Mouse (Mus musculus): ENCODE measurements around the gene Ctdspl. TPM values are rescaled to one million over a fixed set of nuclear protein-coding genes. Genes with fewer than 3 reads are reported as not detected.

Ctdspl gene
- polyA plus RNA-seq, 1 experiment from 2014 or later, result 8.1 TPM

GRCm38 (mm10) chr9:118995539-118995938, 69.3 kb downstream of the Ctdspl start:
- Histone ChIP-seq H3K27ac (ENCODE audit: low read depth, low read length) (no peak overlapping the region), H3K4me3 (ENCODE audit: low read length) (no peak overlapping the region), H3K27me3 (replicated peaks; ENCODE audit: control insufficient read depth, insufficient read depth, low read length) (no peaks in the 10 kb centered on the region), H3K4me2 (ENCODE audit: low read length) (no peak overlapping the region), H3K36me3 (ENCODE audit: control insufficient read depth, insufficient read depth, low read length) (no peaks in the 10 kb centered on the region), H3K4me1 (ENCODE audit: control insufficient read depth, insufficient read depth, low read depth, low read length) (no peaks in the 10 kb centered on the region), H3K9me3 (ENCODE audit: control insufficient read depth, low read length) (no peaks in the 10 kb centered on the region), H3K9ac (ENCODE audit: low read depth, low read length) (no peak overlapping the region)
- WGBS, result 90% methylated on average over 6 of the region's 6 CpGs
- no peak for ATAC-seq

- Histone ChIP-seq H3K9me3 (ENCODE audit: control insufficient read depth, low read length) (no peaks in the 10 kb centered on the region), H3K4me2 (ENCODE audit: low read length) (no peak overlapping the region), H3K36me3 (ENCODE audit: control insufficient read depth, insufficient read depth, low read length) (no peaks in the 10 kb centered on the region), H3K4me1 (ENCODE audit: control insufficient read depth, insufficient read depth, low read depth, low read length) (no peaks in the 10 kb centered on the region), H3K27me3 (replicated peaks; ENCODE audit: control insufficient read depth, insufficient read depth, low read length) (no peaks in the 10 kb centered on the region), H3K27ac (ENCODE audit: low read depth, low read length) (no peak overlapping the region), H3K4me3 (ENCODE audit: low read length) (no peak overlapping the region), H3K9ac (ENCODE audit: low read depth, low read length) (no peak overlapping the region)
- WGBS, result 92% methylated on average over 6 of the region's 6 CpGs
- no peak for ATAC-seq
Observed at GRCm38 (mm10) chr9:118997241-118997640, 71.0 kb downstream of the Ctdspl start.

GRCm38 (mm10) chr9:119000196-119000595, 73.9 kb downstream of the Ctdspl start:
- no peak for ATAC-seq
- 66% methylated on average over 6 of the region's 6 CpGs for WGBS
- H3K9me3 ChIP-seq (ENCODE audit: control insufficient read depth, low read length), result no peaks in the 10 kb centered on the region

GRCm38 (mm10) chr9:119002267-119002666, 76.0 kb downstream of the Ctdspl start:
- no peak overlapping the region for H3K27ac ChIP-seq (ENCODE audit: low read depth, low read length)
- no peak overlapping the region for H3K4me2 ChIP-seq (ENCODE audit: low read length)
- no peak for ATAC-seq
- H3K9me3 ChIP-seq (ENCODE audit: control insufficient read depth, low read length), result no peaks in the 10 kb centered on the region
- H3K9ac ChIP-seq (ENCODE audit: low read depth, low read length), result no peak overlapping the region
- no peak overlapping the region for H3K4me3 ChIP-seq (ENCODE audit: low read length)
- no peaks in the 10 kb centered on the region for H3K36me3 ChIP-seq (ENCODE audit: control insufficient read depth, insufficient read depth, low read length)
- peaks cover 6% of the 10 kb centered on the region for H3K4me1 ChIP-seq (ENCODE audit: control insufficient read depth, insufficient read depth, low read depth, low read length)
- no peaks in the 10 kb centered on the region for H3K27me3 ChIP-seq (replicated peaks; ENCODE audit: control insufficient read depth, insufficient read depth, low read length)
- WGBS, result 82% methylated on average over 17 of the region's 17 CpGs

More at GRCm38 (mm10) chr9:119000196-119000595, 73.9 kb downstream of the Ctdspl start:
- H3K4me2 ChIP-seq (ENCODE audit: low read length), result no peak overlapping the region
- no peak overlapping the region for H3K27ac ChIP-seq (ENCODE audit: low read depth, low read length)
- no peaks in the 10 kb centered on the region for H3K27me3 ChIP-seq (replicated peaks; ENCODE audit: control insufficient read depth, insufficient read depth, low read length)
- H3K36me3 ChIP-seq (ENCODE audit: control insufficient read depth, insufficient read depth, low read length), result no peaks in the 10 kb centered on the region
- no peak overlapping the region for H3K9ac ChIP-seq (ENCODE audit: low read depth, low read length)
- no peak overlapping the region for H3K4me3 ChIP-seq (ENCODE audit: low read length)
- H3K4me1 ChIP-seq (ENCODE audit: control insufficient read depth, insufficient read depth, low read depth, low read length), result peaks cover 3% of the 10 kb centered on the region

GRCm38 (mm10) chr9:119003990-119004702, 77.9 kb downstream of the Ctdspl start:
- 86% methylated on average over 23 of the region's 23 CpGs for WGBS
- Histone ChIP-seq H3K9ac (ENCODE audit: low read depth, low read length) (no peak overlapping the region), H3K4me1 (ENCODE audit: control insufficient read depth, insufficient read depth, low read depth, low read length) (peaks cover 9% of the 10 kb centered on the region), H3K9me3 (ENCODE audit: control insufficient read depth, low read length) (no peaks in the 10 kb centered on the region), H3K36me3 (ENCODE audit: control insufficient read depth, insufficient read depth, low read length) (no peaks in the 10 kb centered on the region), H3K4me2 (ENCODE audit: low read length) (no peak overlapping the region), H3K27ac (ENCODE audit: low read depth, low read length) (no peak overlapping the region), H3K27me3 (replicated peaks; ENCODE audit: control insufficient read depth, insufficient read depth, low read length) (no peaks in the 10 kb centered on the region), H3K4me3 (ENCODE audit: low read length) (no peak overlapping the region)
- ATAC-seq, result no peak

GRCm38 (mm10) chr9:119004703-119005076, 78.4 kb downstream of the Ctdspl start:
- Histone ChIP-seq H3K4me2 (ENCODE audit: low read length) (no peak overlapping the region), H3K36me3 (ENCODE audit: control insufficient read depth, insufficient read depth, low read length) (no peaks in the 10 kb centered on the region), H3K4me1 (ENCODE audit: control insufficient read depth, insufficient read depth, low read depth, low read length) (peaks cover 9% of the 10 kb centered on the region), H3K9me3 (ENCODE audit: control insufficient read depth, low read length) (no peaks in the 10 kb centered on the region), H3K27me3 (replicated peaks; ENCODE audit: control insufficient read depth, insufficient read depth, low read length) (no peaks in the 10 kb centered on the region), H3K4me3 (ENCODE audit: low read length) (no peak overlapping the region), H3K9ac (ENCODE audit: low read depth, low read length) (no peak overlapping the region), H3K27ac (ENCODE audit: low read depth, low read length) (no peak overlapping the region)
- 84% methylated on average over 16 of the region's 16 CpGs for WGBS
- ATAC-seq, result no peak

- peaks cover 9% of the 10 kb centered on the region for H3K4me1 ChIP-seq (ENCODE audit: control insufficient read depth, insufficient read depth, low read depth, low read length)
- H3K27ac ChIP-seq (ENCODE audit: low read depth, low read length), result no peak overlapping the region
- 0 out of 2 replicates have a peak, but pooled peaks have one; percentile 25 for ATAC-seq
- no peaks in the 10 kb centered on the region for H3K36me3 ChIP-seq (ENCODE audit: control insufficient read depth, insufficient read depth, low read length)
- H3K27me3 ChIP-seq (replicated peaks; ENCODE audit: control insufficient read depth, insufficient read depth, low read length), result no peaks in the 10 kb centered on the region
- 60% methylated on average over 15 of the region's 15 CpGs for WGBS
- H3K4me3 ChIP-seq (ENCODE audit: low read length), result no peak overlapping the region
- no peaks in the 10 kb centered on the region for H3K9me3 ChIP-seq (ENCODE audit: control insufficient read depth, low read length)
- no peak overlapping the region for H3K9ac ChIP-seq (ENCODE audit: low read depth, low read length)
- H3K4me2 ChIP-seq (ENCODE audit: low read length), result no peak overlapping the region
Observed at GRCm38 (mm10) chr9:119005303-119006029, 79.2 kb downstream of the Ctdspl start.

- Histone ChIP-seq H3K9ac (ENCODE audit: low read depth, low read length) (no peak overlapping the region), H3K4me1 (ENCODE audit: control insufficient read depth, insufficient read depth, low read depth, low read length) (peaks cover 9% of the 10 kb centered on the region), H3K4me2 (ENCODE audit: low read length) (no peak overlapping the region), H3K4me3 (ENCODE audit: low read length) (no peak overlapping the region), H3K36me3 (ENCODE audit: control insufficient read depth, insufficient read depth, low read length) (no peaks in the 10 kb centered on the region), H3K27ac (ENCODE audit: low read depth, low read length) (no peak overlapping the region), H3K9me3 (ENCODE audit: control insufficient read depth, low read length) (no peaks in the 10 kb centered on the region), H3K27me3 (replicated peaks; ENCODE audit: control insufficient read depth, insufficient read depth, low read length) (no peaks in the 10 kb centered on the region)
- WGBS, result 87% methylated on average over 10 of the region's 10 CpGs
- ATAC-seq, result no peak
Observed at GRCm38 (mm10) chr9:119007266-119007665, 81.0 kb downstream of the Ctdspl start.

GRCm38 (mm10) chr9:119008871-119009270, 82.6 kb downstream of the Ctdspl start:
- H3K4me3 ChIP-seq (ENCODE audit: low read length), result no peak overlapping the region
- peaks cover 9% of the 10 kb centered on the region for H3K4me1 ChIP-seq (ENCODE audit: control insufficient read depth, insufficient read depth, low read depth, low read length)
- no peak overlapping the region for H3K4me2 ChIP-seq (ENCODE audit: low read length)
- no peaks in the 10 kb centered on the region for H3K27me3 ChIP-seq (replicated peaks; ENCODE audit: control insufficient read depth, insufficient read depth, low read length)
- H3K9ac ChIP-seq (ENCODE audit: low read depth, low read length), result no peak overlapping the region
- 55% methylated on average over 7 of the region's 7 CpGs for WGBS
- no peaks in the 10 kb centered on the region for H3K9me3 ChIP-seq (ENCODE audit: control insufficient read depth, low read length)
- no peak overlapping the region for H3K27ac ChIP-seq (ENCODE audit: low read depth, low read length)
- no peaks in the 10 kb centered on the region for H3K36me3 ChIP-seq (ENCODE audit: control insufficient read depth, insufficient read depth, low read length)
- no peak for ATAC-seq
